Mouse (Mus musculus) embryonic fibroblast, embryonic 13.5 days (primary cell): ENCODE data around the gene Babam2. TPM values are rescaled to one million over a fixed set of nuclear protein-coding genes. Genes with fewer than 3 reads are reported as not detected.

Experiments used
- H3K27ac ChIP-seq: 2 replicates; pipeline ENCODE4 v1.5.1; 2012; ENCODE audit warnings: low read length, control low read depth, inconsistent platforms; ENCODE audit not compliant: insufficient read depth
- H3K4me1 ChIP-seq: 2 replicates; pipeline ENCODE4 v1.6.1; 2011; ENCODE audit warnings: low read length; ENCODE audit not compliant: control insufficient read depth, insufficient read depth
- H3K4me3 ChIP-seq: 2 replicates; pipeline ENCODE4 v1.5.1; 2011; ENCODE audit warnings: mild to moderate bottlenecking, control low read depth, low read length; ENCODE audit not compliant: insufficient read depth
- CTCF ChIP-seq: IDR thresholded peaks from 2 replicates; pipeline ENCODE4 v1.5.1; 2011; ENCODE audit warnings: mild to moderate bottlenecking, control low read depth, low read length, moderate library complexity, borderline replicate concordance; ENCODE audit not compliant: insufficient read depth
- POLR2A ChIP-seq: IDR thresholded peaks from 2 replicates; pipeline ENCODE4 v1.6.1; 2011; ENCODE audit warnings: low read depth, mild to moderate bottlenecking, control low read depth, low read length, moderate library complexity
- polyA plus RNA-seq: library from polyadenylated mRNA; stranded (reverse); fragments of >200 nt; gene quantifications from 2 replicates; pipeline ENCODE4 v1.2.4, GENCODE M21; 2011; ENCODE audit warnings: low read depth; ENCODE audit not compliant: missing spikeins, insufficient read length

The Babam2 gene
- polyA plus RNA-seq, 1 experiment, result 68.7 TPM

DNA sequence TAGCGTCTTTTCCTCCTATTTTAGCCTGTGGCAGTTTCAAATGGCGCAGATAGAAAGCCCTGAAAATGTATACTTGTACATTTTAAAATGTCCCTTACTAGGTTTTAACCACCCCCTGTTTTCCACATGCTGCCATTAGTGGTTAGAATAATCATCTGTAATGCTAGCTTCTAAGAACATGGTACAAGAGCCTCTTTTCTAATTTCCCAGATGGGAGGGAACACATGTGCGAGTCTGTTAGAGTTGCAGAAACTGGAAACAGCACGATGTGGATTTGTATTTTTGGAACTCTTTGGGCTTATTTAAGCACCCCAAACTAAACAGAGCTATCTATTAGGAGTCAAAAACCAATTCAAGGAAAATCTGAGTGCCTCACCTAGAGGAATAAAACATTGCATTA lies 195.1 kb downstream of the Babam2 start:
- Histone ChIP-seq H3K4me1 (peaks cover 3% of the 10 kb centered on the region; the same call in 1 of the 2 replicates), H3K4me3 (no peak overlapping the region), H3K27ac (no peak overlapping the region)
- TF ChIP-seq POLR2A, result no peak

DNA sequence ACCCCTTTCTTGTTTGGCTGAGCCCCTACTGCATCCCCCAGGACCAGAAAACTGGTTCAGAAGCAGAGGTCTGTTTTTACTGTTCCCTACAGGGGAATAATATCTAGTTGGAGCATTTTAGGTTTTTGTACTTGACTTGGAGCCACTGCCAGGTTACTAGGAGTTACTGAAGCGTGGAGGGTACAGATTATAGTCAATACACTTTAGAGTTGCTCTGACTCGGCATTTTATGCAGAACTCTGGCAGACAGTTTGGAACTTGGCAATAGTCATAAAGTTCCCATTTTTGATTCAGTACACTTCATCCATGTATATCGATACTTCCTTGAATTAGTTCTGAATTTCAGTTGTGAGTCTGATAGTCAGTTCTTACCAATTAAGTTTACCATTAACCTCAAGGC lies 202.4 kb downstream of the Babam2 start:
- TF ChIP-seq POLR2A (no peak), CTCF (no peak)
- H3K27ac ChIP-seq, result no peak overlapping the region

DNA sequence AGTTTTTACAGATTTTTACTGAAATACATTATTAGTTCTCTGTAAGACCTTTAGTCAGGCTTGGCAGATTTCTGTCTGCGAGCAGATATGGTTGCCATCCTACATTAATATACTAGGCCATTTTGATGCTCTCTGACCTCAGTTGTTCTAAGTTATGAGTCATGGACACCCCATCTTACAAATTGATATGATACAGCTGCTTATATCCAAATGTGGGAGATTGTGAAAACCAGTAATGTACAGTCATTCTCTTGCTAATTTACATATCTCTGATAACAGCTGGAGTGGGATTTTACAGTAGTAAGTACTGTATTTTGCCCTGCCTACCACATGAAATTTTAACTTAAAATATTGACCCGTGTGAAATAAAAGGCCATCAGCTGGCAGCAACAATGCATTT lies 204.7 kb downstream of the Babam2 start:
- no peaks in the 10 kb centered on the region for H3K4me1 ChIP-seq
- TF ChIP-seq POLR2A (no peak), CTCF (no peak)
- no peak overlapping the region for H3K27ac ChIP-seq
- H3K4me3 ChIP-seq, result no peak overlapping the region

More for the DNA sequence above, 202.4 kb downstream of the Babam2 start:
- Histone ChIP-seq H3K4me1 (no peaks in the 10 kb centered on the region), H3K4me3 (no peak overlapping the region)

DNA sequence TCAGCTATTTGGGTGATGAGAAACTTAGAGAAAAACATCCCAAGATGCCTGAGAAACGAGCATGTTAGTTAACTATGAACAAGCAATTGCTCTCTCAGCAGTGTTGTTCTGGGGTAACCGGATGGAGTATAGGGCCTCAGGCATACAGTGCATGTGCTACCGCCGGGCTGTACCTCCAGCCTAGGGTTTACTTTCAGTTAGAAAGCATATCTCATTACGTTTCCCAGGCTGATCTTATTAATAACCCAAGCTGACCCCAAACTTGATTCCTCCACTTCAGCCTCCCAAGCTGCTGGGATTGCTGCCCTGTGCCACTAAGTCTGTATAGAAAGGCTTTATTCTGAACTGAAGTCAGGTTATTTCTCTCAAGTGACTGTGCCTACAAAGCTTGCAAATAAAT lies 205.4 kb downstream of the Babam2 start:
- no peak for TF ChIP-seq CTCF
- no peak for TF ChIP-seq POLR2A
- Histone ChIP-seq H3K4me3 (no peak overlapping the region), H3K27ac (no peak overlapping the region), H3K4me1 (no peaks in the 10 kb centered on the region)

DNA sequence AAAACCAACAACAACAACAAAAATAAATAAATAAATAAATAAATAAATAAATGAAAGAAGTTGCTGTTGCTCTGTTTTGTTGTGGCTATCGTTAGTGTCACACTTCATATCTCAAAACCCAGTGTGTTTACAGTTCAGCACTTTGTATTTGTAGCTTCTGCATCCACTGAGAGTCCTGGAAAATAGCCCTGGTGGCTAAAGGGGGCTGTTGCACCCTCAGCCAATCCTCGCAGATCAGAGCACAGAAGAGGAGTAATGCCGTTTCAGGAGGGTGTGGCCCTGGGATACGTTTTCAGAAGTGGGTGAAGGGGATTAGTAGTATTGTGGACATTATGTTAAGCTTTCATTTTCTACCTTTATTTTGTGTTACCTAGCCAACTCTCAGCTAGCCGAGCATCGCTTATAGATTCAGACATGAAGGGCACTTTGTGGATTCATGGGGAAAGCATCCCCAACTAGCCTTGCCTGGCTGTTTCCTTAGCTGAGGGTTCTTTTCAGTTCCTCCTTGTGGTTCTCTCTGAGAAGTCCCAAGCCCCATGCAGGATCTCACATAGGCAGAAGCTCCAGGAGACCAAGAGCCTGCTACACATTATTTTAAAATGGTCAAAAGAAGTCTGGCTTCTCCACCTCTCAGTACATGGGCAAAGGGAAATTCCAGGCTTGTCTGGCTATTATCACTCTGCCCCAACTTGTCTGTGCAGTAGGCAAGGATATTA lies 207.6 kb downstream of the Babam2 start:
- Histone ChIP-seq H3K4me1 (no peaks in the 10 kb centered on the region), H3K4me3 (no peak overlapping the region), H3K27ac (no peak overlapping the region)
- TF ChIP-seq POLR2A, result no peak
- no peak for TF ChIP-seq CTCF

DNA sequence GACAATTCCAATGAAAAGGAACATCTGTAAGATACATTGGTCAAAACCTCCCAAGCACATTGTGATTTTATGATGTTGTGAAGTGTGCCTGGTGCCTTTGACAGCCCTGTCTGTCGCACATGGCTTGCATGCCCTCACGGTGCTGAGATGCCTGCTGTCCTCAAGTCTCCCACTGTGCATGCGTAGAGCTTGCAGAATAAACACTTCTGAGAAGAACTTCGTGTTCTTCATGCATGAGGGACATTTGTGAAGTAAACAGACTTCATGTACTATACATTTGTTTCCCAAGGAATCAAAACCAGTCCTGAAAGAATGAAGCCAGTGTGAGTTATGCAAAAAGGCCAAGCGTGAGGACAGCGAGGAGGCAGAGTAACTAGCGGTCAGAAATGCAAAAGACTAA lies 208.3 kb downstream of the Babam2 start:
- H3K27ac ChIP-seq, result no peak overlapping the region
- no peak overlapping the region for H3K4me3 ChIP-seq
- TF ChIP-seq POLR2A (no peak), CTCF (no peak)
- H3K4me1 ChIP-seq, result no peaks in the 10 kb centered on the region

DNA sequence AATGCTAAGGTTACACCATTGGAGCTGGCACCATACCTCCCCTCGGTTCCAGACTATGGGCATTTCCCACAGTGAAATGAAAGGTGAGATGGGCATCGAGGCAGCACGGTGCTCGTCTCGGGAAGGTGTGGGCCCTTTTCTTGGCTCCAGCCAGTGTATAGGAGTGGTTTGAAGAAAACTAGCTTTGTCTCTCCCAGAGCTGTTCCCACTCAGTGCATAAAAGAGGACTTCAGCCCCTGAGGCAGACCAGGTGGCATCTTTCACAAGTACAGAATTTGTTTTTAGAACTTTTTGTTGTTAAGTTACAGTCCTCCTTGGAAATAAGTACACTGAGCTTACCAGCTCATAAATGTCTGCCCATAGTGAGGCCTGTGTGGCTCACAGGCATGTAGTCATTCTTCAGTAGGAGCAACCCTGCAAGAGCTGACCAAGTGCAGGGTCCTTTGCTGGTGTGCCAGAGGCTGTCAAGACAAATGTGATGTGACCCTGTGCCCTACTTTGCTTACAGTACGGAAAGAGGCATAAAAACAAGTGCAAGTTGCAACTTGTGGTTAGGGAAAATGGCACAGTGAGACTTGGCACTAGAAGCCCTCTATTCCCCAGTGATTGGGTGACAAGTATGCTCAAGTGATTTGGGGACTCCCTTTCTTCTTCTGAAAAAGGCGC lies 208.9 kb downstream of the Babam2 start:
- H3K27ac ChIP-seq, result no peak overlapping the region
- H3K4me3 ChIP-seq, result no peak overlapping the region
- H3K4me1 ChIP-seq, result no peaks in the 10 kb centered on the region
- no peak for TF ChIP-seq CTCF
- no peak for TF ChIP-seq POLR2A

DNA sequence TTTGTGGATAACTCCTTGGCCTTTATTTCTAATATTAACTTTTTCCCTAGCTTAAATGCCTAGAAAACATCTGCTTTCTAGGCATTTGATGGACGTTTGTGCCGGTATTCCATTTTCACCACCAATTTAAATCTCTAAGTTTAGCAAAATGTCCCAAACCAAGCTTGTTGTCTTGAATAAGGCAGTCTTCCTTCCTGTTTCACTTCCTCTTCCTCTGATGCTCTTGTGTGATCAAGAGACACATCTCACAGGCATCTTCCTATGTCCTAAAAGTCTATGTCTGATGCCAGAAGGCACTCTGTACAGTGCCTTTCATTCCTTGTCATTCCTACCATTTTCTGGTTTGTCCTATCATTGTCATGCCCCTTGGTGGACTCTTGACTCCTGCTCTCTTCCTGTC lies 210.5 kb downstream of the Babam2 start:
- Histone ChIP-seq H3K27ac (no peak overlapping the region), H3K4me1 (no peaks in the 10 kb centered on the region), H3K4me3 (no peak overlapping the region)
- no peak for TF ChIP-seq CTCF
- no peak for TF ChIP-seq POLR2A

DNA sequence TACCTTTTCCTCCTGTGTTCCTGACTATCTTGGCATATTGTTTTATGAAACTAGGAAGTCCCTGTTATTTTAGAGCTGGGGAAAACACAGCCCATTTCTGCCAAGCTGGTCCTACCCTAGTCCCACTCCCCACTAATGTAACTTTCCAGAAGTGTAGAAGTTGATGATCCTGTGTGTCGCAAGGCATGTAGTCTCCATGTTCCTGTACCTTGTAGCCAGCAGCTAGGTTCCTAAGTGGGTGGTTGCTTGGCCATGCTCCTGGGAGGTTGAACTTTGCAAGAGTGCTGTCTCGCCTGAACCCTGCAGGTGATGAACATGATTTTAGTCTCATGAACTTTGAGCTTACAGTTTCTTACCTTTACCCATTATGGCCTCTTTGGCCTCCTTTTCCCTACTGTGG lies 211.3 kb downstream of the Babam2 start:
- TF ChIP-seq CTCF (no peak), POLR2A (no peak)
- Histone ChIP-seq H3K4me3 (no peak overlapping the region), H3K4me1 (no peaks in the 10 kb centered on the region), H3K27ac (no peak overlapping the region)

DNA sequence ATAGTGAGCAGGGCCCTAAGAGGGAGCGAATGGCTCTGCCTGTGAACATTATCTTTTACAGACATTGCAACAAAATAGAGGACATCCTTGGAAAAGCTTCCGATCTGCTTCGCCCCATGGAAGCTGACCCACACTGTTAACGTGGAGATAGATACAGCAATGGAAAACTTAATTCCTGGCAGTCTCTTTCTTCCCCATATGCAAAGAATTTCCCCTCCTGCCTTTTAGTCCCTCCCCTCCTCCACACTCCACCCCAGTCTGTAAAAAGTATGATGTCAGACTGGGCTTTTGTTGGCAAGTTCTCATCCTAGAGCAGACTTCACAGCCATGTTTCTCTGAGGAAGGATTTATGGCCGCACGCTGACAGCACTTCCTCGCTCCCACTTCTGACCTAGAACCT lies 218.8 kb downstream of the Babam2 start:
- H3K4me3 ChIP-seq, result no peak overlapping the region
- H3K27ac ChIP-seq, result peak overlapping the region; percentile 93
- peaks cover 7% of the 10 kb centered on the region for H3K4me1 ChIP-seq
- TF ChIP-seq CTCF (no peak), POLR2A (no peak)

DNA sequence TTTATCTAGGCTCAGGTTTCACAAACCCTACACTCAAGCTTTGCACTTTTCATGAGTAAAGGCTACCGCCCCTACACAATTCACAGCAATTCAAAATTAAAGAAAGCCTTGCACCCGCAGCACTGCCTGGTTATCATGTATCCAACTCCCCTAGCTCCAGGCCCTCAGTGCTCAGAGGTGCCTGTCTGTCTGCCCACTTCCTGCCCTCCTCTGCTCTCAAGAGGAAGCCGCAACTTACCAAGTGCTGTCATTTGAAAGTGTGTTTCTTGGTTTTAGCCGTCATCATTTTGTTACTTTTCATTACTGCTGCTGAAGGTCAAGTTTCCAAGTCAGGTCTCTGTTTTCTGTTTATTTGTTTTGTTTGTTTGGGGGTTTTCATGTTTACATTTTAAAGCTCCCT lies 221.1 kb downstream of the Babam2 start:
- TF ChIP-seq CTCF, result no peak
- no peak for TF ChIP-seq POLR2A
- H3K4me3 ChIP-seq, result no peak overlapping the region

More for the DNA sequence above, 221.1 kb downstream of the Babam2 start:
- Histone ChIP-seq H3K4me1 (peaks cover 7% of the 10 kb centered on the region), H3K27ac (no peak overlapping the region)
